ENCODE assay signal across 8 mouse cellular contexts in genomic region chr2:174342793-174343400, GRCm38 (mm10). TPM values are rescaled to one million over a fixed set of nuclear protein-coding genes. Genes with fewer than 3 reads are reported as not detected.
DNase-seq lines count a peak whose midpoint lies in the region; ATAC-seq lines count a peak whose summit lies in the region.

No protein-coding gene starts in this region.

- H3K27ac ChIP-seq in forebrain, embryonic 13.5 days, result peak overlapping the region; percentile 65
- H3K27ac ChIP-seq in forebrain, embryonic 16.5 days (ENCODE audit: low read length), result no peak overlapping the region
- peak overlapping the region; percentile 39 for H3K27ac ChIP-seq in midbrain, embryonic 15.5 days

- H3K4me2 ChIP-seq in forebrain, embryonic 13.5 days, result no peak overlapping the region
- no peak overlapping the region for H3K4me2 ChIP-seq in forebrain, embryonic 16.5 days (ENCODE audit: low read length)
- no peak overlapping the region for H3K4me2 ChIP-seq in midbrain, embryonic 15.5 days

- WGBS in forebrain, embryonic 13.5 days, result 63% methylated on average over 8 of the region's 8 CpGs
- WGBS in forebrain, embryonic 16.5 days, result 36% methylated on average over 8 of the region's 8 CpGs
- WGBS in midbrain, embryonic 15.5 days, result 66% methylated on average over 8 of the region's 8 CpGs

- H3K9ac ChIP-seq in forebrain, embryonic 13.5 days, result no peak overlapping the region; the same call in 1 of the 2 replicates
- H3K9ac ChIP-seq in forebrain, embryonic 16.5 days (replicated peaks; ENCODE audit: low read depth, low read length), result no peak overlapping the region
- H3K9ac ChIP-seq in midbrain, embryonic 15.5 days, result no peak overlapping the region

- peaks cover 44% of the 10 kb centered on the region for H3K36me3 ChIP-seq in forebrain, embryonic 13.5 days (ENCODE audit: poor library complexity, severe bottlenecking)
- H3K36me3 ChIP-seq in forebrain, embryonic 16.5 days (ENCODE audit: control insufficient read depth, insufficient read depth), result peaks cover 24% of the 10 kb centered on the region
- peaks cover 28% of the 10 kb centered on the region for H3K36me3 ChIP-seq in midbrain, embryonic 15.5 days (replicated peaks)

- H3K27me3 ChIP-seq in forebrain, embryonic 13.5 days, result no peaks in the 10 kb centered on the region
- no peaks in the 10 kb centered on the region for H3K27me3 ChIP-seq in forebrain, embryonic 16.5 days (replicated peaks; ENCODE audit: control insufficient read depth, insufficient read depth, low read length)
- no peaks in the 10 kb centered on the region for H3K27me3 ChIP-seq in midbrain, embryonic 15.5 days (replicated peaks)

- intact Hi-C loops in heart, postnatal 10 days (cut with DNase I), result no loop called here

- no peaks in the 10 kb centered on the region for H3K9me3 ChIP-seq in forebrain, embryonic 13.5 days (replicated peaks)
- H3K9me3 ChIP-seq in forebrain, embryonic 16.5 days (ENCODE audit: control insufficient read depth, low read length), result no peaks in the 10 kb centered on the region
- no peaks in the 10 kb centered on the region for H3K9me3 ChIP-seq in midbrain, embryonic 15.5 days

- H3K4me3 ChIP-seq in forebrain, embryonic 13.5 days, result no peak overlapping the region
- no peak overlapping the region for H3K4me3 ChIP-seq in forebrain, embryonic 16.5 days (replicated peaks; ENCODE audit: low read length)
- no peak overlapping the region for H3K4me3 ChIP-seq in midbrain, embryonic 15.5 days

- H3K4me1 ChIP-seq in forebrain, embryonic 13.5 days, result peaks cover 60% of the 10 kb centered on the region
- peaks cover 34% of the 10 kb centered on the region for H3K4me1 ChIP-seq in forebrain, embryonic 16.5 days (replicated peaks; ENCODE audit: control insufficient read depth, insufficient read depth, low read length)
- H3K4me1 ChIP-seq in midbrain, embryonic 15.5 days, result peaks cover 32% of the 10 kb centered on the region

- no peak for ATAC-seq in forebrain, embryonic 13.5 days
- no peak for ATAC-seq in forebrain, embryonic 16.5 days
- ATAC-seq in midbrain, embryonic 15.5 days (replicated peaks), result no peak

- peak; percentile 28 for DNase-seq in layer of hippocampus, adult 9-11 months
- no peak for DNase-seq in layer of hippocampus, postnatal 36 days
- DNase-seq in heart, postnatal 10 days, result peak; percentile 28 to 32
- DNase-seq in adipocyte (ENCODE audit: low spot score), result no peak
- no peak for DNase-seq in cerebellum, adult 8-10 months

RNA-seq across cellular contexts. Expression of gene Gm20721, which starts 3.6 kb away (rescaled TPM):
- 9.4 TPM in 2 replicates for polyA plus RNA-seq in forebrain, embryonic 13.5 days (2015; fragmentation: Nextera tagmentation; extraction: Ambion mirVana)
- polyA plus RNA-seq in forebrain, embryonic 16.5 days (2015; fragmentation: Nextera tagmentation; extraction: Ambion mirVana), result 11.4 and 13.5 TPM in 2 replicates
- total RNA-seq in layer of hippocampus, postnatal 36 days (2021), result 1 to 10 TPM; 1.7 to 2.7 TPM
- 1 to 10 TPM; 2.4 to 2.8 TPM for total RNA-seq in heart, postnatal 10 days (2021)
- polyA plus RNA-seq in midbrain, embryonic 15.5 days (2015; fragmentation: Nextera tagmentation; extraction: Ambion mirVana), result 8.2 and 16.1 TPM in 2 replicates

RNA-seq across cellular contexts. Expression of gene Gnas, which starts 58.8 kb away (rescaled TPM):
- 976 and 1,086 TPM in 2 replicates for polyA plus RNA-seq in forebrain, embryonic 13.5 days (2015; fragmentation: Nextera tagmentation; extraction: Ambion mirVana)
- 1,187 and 1,213 TPM in 2 replicates for polyA plus RNA-seq in forebrain, embryonic 16.5 days (2015; fragmentation: Nextera tagmentation; extraction: Ambion mirVana)
- 1,000 to 10,000 TPM; 1,740 to 1,859 TPM for total RNA-seq in layer of hippocampus, postnatal 36 days (2021)
- 1,000 to 10,000 TPM; 1,834 to 2,103 TPM for total RNA-seq in heart, postnatal 10 days (2021)
- polyA plus RNA-seq in midbrain, embryonic 15.5 days (2015; fragmentation: Nextera tagmentation; extraction: Ambion mirVana), result 1,362 and 1,368 TPM in 2 replicates

Comparison
In these comparisons a context has a peak if more than half of its experiments do, and no peak if none do; other contexts are left out.
1. DNase-seq: peak in layer of hippocampus, adult 9-11 months (single experiment) and heart, postnatal 10 days (2 of 2); none in layer of hippocampus, postnatal 36 days (0 of 2), adipocyte (single experiment) and cerebellum, adult 8-10 months (single experiment).